Mouse (Mus musculus) liver, adult 2 months (tissue): ENCODE measurements at regions not wholly inside any gene's neighbourhood (a gene's known extent, or its start where the extent isn't known, plus 50 kb on each side); places are given as distances from the start of the nearest gene placed in this dataset.

Experiments used
- CTCF ChIP-seq: fragments of 200-500 bp; IDR thresholded peaks from 2 replicates; pipeline ENCODE4 v1.5.1; 2011; ENCODE audit warnings: low read depth, low read length, control low read depth
- POLR2A ChIP-seq: fragments of 200-500 bp; IDR thresholded peaks from 2 replicates; pipeline ENCODE4 v1.6.1; 2011; ENCODE audit warnings: low read length, control low read depth; ENCODE audit not compliant: insufficient read depth; ENCODE audit errors: extremely low read depth

DNA sequence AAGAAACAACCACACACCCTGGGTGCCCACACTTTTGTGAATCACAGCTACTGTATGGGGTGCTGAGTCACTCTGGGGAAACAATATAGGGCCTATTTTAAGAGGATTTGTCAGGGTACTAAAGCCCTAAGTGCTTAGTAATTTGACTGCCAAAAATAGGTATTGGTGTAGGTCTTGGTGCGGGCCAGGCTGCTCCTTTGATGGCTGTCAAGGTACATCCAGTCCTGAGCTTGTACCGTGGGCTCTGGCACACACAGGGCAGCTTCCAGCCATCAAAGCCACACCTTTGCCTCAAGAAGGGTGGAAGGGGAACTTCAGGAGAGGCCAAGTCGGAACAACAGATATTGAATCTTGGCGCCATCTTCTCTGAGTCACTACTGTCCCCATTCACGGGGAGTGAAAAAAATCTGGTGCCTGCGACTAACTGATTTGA, 64.2 kb upstream of the Dlg1 start:
- no peak for TF ChIP-seq CTCF
- no peak for TF ChIP-seq POLR2A
